Mouse (Mus musculus): ENCODE results near the gene C130073F10Rik.
"Not testable (repeated sequence)": the region's sequence is repeated elsewhere in the genome, so short reads cannot be mapped to it uniquely, and the experiment has no call there.

C130073F10Rik gene

GRCm38 (mm10) chr4:101893656-101894420, at the start of gene C130073F10Rik:
Gene C130073F10Rik, minus strand, starts transcription at chr4:101893789.
- in situ Hi-C loops (cut with MseI, MboI), result no loop called here

GRCm38 (mm10) chr4:101940107-101940506, 46.5 kb upstream of the C130073F10Rik start, which contains the start of gene Gm12794:
Gene Gm12794, plus strand, starts transcription at chr4:101940407.
- in situ Hi-C loops (cut with MseI, MboI), result not testable (repeated sequence)

GRCm38 (mm10) chr4:101908821-101909220, 15.2 kb upstream of the C130073F10Rik start, which contains the start of gene Gm12800:
Gene Gm12800, plus strand, starts transcription at chr4:101909121.
- in situ Hi-C loops (cut with MseI, MboI), result not testable (repeated sequence)

DNA sequence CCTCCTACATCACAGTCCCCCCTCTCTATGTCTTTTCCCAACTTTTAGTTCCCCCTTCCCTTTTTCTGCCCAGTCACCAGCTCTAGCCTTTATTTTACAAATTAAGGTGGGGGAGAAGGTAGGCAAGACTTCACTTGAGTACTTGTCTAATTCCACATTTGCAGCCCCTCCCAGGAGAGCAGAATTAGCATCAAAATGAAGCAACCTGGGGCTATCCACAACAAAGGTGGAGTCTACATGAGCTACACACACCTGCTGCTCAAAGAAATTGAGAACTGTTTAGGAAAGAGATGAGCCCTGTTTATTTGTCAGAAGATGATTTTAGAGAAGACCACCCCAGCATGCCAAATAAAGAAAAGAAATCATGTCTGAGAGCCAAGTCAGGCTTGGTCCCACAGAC, 4.2 kb downstream of the C130073F10Rik start:
- in situ Hi-C loops (cut with MseI, MboI), result no loop called here

DNA sequence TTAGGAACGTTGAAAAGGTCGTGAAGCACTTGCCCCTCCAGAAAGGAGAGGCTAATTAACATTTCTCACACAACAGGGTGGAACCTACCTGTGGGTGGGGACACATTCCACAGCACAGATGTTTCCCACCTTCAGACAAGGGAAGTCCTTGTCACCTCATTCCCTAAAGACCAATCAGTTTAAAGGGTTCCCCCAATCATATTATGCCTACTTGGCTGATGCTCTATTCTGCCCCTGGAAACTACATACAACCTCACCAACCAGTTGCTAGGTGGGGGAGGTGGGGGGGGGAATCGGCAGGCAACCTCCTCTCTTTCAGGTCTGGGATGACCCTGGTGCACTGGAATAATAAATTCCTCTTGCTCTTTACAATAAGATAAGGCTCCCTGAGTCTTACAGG, 9.9 kb downstream of the C130073F10Rik start:
- in situ Hi-C loops (cut with MseI, MboI), result no loop called here

- in situ Hi-C loops (cut with MseI, MboI), result not testable (repeated sequence)
Measured at GRCm38 (mm10) chr4:101875687-101876086, 17.9 kb downstream of the C130073F10Rik start.

DNA sequence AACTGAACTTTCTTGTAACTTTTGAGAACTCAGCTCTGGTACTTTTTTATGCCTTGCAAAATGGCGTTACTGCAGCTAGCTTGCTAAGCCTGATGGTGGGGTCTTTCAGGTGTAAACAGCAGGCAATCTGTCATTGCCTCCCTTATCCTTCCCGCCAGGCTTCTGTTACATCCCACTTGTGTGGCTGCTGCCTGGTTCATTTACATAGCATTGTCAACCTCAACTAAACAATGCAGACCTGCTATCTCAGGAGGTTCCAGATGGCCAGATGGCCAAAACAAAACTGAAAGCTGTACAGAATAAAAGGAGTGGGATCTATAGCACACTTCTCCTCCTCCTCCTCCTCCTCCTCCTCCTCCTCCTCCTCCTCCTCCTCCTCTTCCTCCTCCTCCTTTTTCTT, 21.6 kb downstream of the C130073F10Rik start:
- in situ Hi-C loops (cut with MseI, MboI), result not testable (repeated sequence)

- in situ Hi-C loops (cut with MseI, MboI), result no loop called here
Measured at GRCm38 (mm10) chr4:101862289-101862688, 31.3 kb downstream of the C130073F10Rik start.

DNA sequence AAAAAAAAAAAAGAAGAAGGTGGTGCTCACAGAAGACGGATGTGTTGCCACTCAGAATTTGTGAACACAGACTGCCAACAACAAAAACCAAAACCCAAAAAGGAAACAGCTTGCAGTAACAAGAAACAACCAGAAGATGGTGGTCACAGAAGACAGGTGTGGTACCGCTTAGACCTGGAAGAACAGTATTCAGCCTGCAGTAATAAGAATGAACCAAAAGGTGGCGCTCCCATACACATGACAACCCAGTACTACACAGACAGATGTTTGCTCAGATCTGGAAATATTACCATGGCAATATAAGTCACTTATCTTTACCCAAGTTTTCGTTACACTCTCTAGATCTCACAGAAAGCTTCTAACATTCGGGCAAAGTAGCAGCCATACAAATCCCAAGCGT, 32.7 kb downstream of the C130073F10Rik start:
- in situ Hi-C loops (cut with MseI, MboI), result no loop called here

GRCm38 (mm10) chr4:101850908-101851307, 42.7 kb downstream of the C130073F10Rik start:
- in situ Hi-C loops (cut with MseI, MboI), result loop anchor here (10.0 kb wide), 1 partner anchor 144 kb away; no protein-coding TSS in a partner anchor

DNA sequence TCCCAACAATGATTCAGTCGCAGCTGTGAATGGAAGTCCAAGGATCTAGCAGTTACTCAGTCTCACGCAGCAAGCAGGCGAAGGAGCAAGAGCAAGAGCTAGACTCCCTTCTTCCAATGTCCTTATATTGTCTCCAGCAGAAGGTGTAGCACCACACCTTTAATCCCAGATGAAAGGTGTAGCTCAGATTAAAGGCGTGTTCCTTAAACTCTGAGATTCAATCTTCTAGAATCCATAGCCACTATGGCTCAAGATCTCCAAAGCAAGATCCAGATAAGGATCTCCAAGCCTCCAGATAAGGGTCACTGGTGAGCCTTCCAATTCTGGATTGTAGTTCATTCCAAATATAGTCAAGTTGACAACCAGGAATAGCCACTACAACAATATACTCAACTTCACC, 49.7 kb downstream of the C130073F10Rik start, which contains the start of gene B020004J07Rik:
B020004J07Rik (minus strand) TSS at position 101 of the 400 bp plus-strand sequence.
- in situ Hi-C loops (cut with MseI, MboI), result not testable (repeated sequence)
